Mouse (Mus musculus): ENCODE measurements at regions not wholly inside any gene's neighbourhood (a gene's known extent, or its start where the extent isn't known, plus 50 kb on each side); places are given as distances from the start of the nearest gene placed in this dataset.

- DNase-seq (ENCODE audit: low spot score): no peak
These were observed 112.2 kb upstream of the Pde3a start for GRCm38 (mm10) chr6:141136664-141137375.

GRCm38 (mm10) chr6:141141016-141141415 lies 108.1 kb upstream of the Pde3a start:
- no peak for DNase-seq (ENCODE audit: low spot score)

GRCm38 (mm10) chr6:141148417-141149169 lies 100.5 kb upstream of the Pde3a start:
- DNase-seq (ENCODE audit: low spot score): no peak

GRCm38 (mm10) chr6:141149170-141149917 lies 99.7 kb upstream of the Pde3a start:
- DNase-seq (ENCODE audit: low spot score): no peak

- DNase-seq (ENCODE audit: low spot score): no peak
These were observed 89.7 kb upstream of the Pde3a start for GRCm38 (mm10) chr6:141159326-141159725.

GRCm38 (mm10) chr6:141161626-141162233 lies 87.3 kb upstream of the Pde3a start:
- DNase-seq (ENCODE audit: low spot score): no peak

- no peak for DNase-seq (ENCODE audit: low spot score)
These were observed 81.8 kb upstream of the Pde3a start for GRCm38 (mm10) chr6:141167270-141167669.

GRCm38 (mm10) chr6:141168356-141168755 lies 80.7 kb upstream of the Pde3a start:
- DNase-seq (ENCODE audit: low spot score): no peak

GRCm38 (mm10) chr6:141183782-141184181 lies 65.3 kb upstream of the Pde3a start:
- DNase-seq (ENCODE audit: low spot score): no peak

- DNase-seq (ENCODE audit: low spot score): peak; percentile 59
These were observed 61.0 kb upstream of the Pde3a start for GRCm38 (mm10) chr6:141188036-141188435.

- DNase-seq (ENCODE audit: low spot score): peak; percentile 23
These were observed 60.0 kb upstream of the Pde3a start for GRCm38 (mm10) chr6:141189093-141189492.

- no peak for DNase-seq (ENCODE audit: low spot score)
These were observed 59.4 kb upstream of the Pde3a start for GRCm38 (mm10) chr6:141189701-141190100.

- DNase-seq (ENCODE audit: low spot score): peak; percentile 72
These were observed 58.7 kb upstream of the Pde3a start for GRCm38 (mm10) chr6:141190383-141190782.

GRCm38 (mm10) chr6:141197501-141197900 lies 51.6 kb upstream of the Pde3a start:
- DNase-seq (ENCODE audit: low spot score): no peak

All from yolk sac, embryonic 10.5 days (tissue).